Mouse (Mus musculus) kidney, adult 2 months (tissue): ENCODE results near the gene Gpr68.

Source experiments
- CTCF ChIP-seq: fragments of 200-500 bp; conservative IDR thresholded peaks from 2 replicates; pipeline ENCODE4 v1.5.1; 2011; ENCODE audit warnings: low read depth, mild to moderate bottlenecking, control low read depth, low read length, moderate library complexity, mixed read lengths; ENCODE audit not compliant: insufficient read depth, insufficient read length
- POLR2A ChIP-seq: fragments of 200-500 bp; IDR thresholded peaks from one replicate; pipeline ENCODE4 v1.6.1; 2011; ENCODE audit warnings: low read depth, low read length, control low read depth

- no peak for TF ChIP-seq CTCF
- no peak for TF ChIP-seq POLR2A
Observed at GRCm38 (mm10) chr12:100837208-100837607, 70.8 kb downstream of the Gpr68 start.
